Mouse (Mus musculus) erythroblast, embryonic 14.5 days (primary cell): ENCODE measurements around the gene Hps6.

Experiments used
- GATA1 ChIP-seq: IDR thresholded peaks from 2 replicates; pipeline ENCODE4 v1.6.1; 2012; ENCODE audit warnings: low read length, inconsistent platforms, mixed read lengths
- TAL1 ChIP-seq: IDR thresholded peaks from 3 replicates; pipeline ENCODE4 v1.6.1; 2012; ENCODE audit warnings: low read length, inconsistent platforms, mixed read lengths

DNA sequence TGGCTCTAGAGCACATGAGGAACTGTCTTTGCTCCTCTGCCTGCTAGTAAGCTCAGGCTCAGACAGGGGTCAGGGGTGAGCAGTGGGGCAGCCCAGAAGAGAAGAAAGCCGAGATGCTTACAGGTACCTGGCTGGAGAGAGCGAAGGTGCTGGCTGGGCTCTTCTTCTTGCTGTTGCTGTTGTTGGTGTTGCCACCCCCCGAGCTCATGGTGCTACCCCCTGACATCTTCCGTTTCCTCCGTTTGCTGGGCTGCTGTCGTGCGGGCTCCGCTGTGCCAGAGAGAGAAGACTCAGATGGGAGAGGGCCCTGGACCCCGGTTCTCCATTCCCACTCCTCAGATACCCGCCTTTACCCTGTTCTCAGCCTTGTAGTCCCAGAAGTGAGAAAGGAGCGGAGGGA is 30.6 kb downstream of the Hps6 start:
- TF ChIP-seq TAL1 (no peak), GATA1 (no peak)
